Mouse (Mus musculus): ENCODE data around the gene Snx21. TPM values are rescaled to one million over a fixed set of nuclear protein-coding genes. Genes with fewer than 3 reads are reported as not detected.
"Not testable (repeated sequence)": the region's sequence is repeated elsewhere in the genome, so short reads cannot be mapped to it uniquely, and the experiment has no call there.

Snx21 gene
- polyA plus RNA-seq, 1 experiment from 2014 or later, result 12.1 TPM

DNA sequence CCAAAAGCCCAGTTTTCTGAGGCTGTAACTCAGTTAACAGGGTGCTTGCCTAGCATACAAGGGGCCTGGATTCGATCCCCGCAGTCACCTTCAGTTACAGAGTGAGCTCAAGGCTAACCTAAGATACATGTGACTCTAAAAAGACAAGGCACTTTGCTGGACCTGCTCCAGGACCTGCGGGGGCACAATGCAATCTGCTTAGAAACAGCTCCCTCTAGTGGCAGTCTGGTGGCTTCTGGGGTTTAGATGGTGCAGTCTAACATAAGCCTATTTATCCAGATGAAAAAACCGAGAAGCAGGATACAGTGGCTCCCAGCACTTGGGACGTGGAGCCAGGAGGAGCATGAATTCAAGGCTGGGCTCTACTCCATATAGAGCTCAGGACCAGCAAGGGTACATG is 8.7 kb downstream of the Snx21 start:
- Histone ChIP-seq H3K36me3 (ENCODE audit: control insufficient read depth, insufficient read depth) (peaks cover 38% of the 10 kb centered on the region), H3K9me3 (replicated peaks; ENCODE audit: control insufficient read depth, low read length) (no peaks in the 10 kb centered on the region), H3K4me3 (ENCODE audit: low read depth, low read length) (no peak overlapping the region), H3K27me3 (ENCODE audit: control insufficient read depth, insufficient read depth, low read depth, low read length) (no peaks in the 10 kb centered on the region), H3K9ac (ENCODE audit: low read depth, low read length) (no peak overlapping the region), H3K4me1 (ENCODE audit: control insufficient read depth, low read depth, low read length) (peaks cover 5% of the 10 kb centered on the region), H3K4me2 (ENCODE audit: low read depth, low read length) (no peak overlapping the region), H3K27ac (ENCODE audit: low read length) (no peak overlapping the region)
- peak; percentile 74 for ATAC-seq (ENCODE audit: low read depth)
- WGBS (ENCODE audit: insufficient replicate concordance), result 26% methylated on average over 5 of the region's 5 CpGs

DNA sequence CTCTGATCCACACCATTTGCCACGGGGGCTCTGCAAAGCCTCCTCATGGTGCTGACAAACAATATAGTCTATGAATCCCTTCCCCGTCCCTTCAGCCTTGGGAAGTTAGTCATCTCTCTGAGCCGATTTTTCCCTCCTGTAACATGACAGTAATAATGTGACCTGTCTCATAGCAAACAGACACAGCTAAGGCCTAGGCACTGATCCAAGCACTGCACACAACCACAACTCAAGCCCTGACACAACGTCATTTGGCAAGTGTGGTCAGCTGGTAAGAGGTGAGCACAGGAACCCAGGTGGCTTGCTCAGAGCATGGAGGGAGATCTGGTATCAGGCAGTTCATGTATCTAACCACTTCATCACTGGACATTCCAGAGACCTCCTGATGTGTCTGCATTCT is 10.2 kb downstream of the Snx21 start:
- Histone ChIP-seq H3K4me2 (ENCODE audit: low read depth, low read length) (no peak overlapping the region), H3K9me3 (replicated peaks; ENCODE audit: control insufficient read depth, low read length) (no peaks in the 10 kb centered on the region), H3K4me3 (ENCODE audit: low read depth, low read length) (no peak overlapping the region), H3K9ac (ENCODE audit: low read depth, low read length) (no peak overlapping the region), H3K4me1 (ENCODE audit: control insufficient read depth, low read depth, low read length) (peaks cover 2% of the 10 kb centered on the region), H3K36me3 (ENCODE audit: control insufficient read depth, insufficient read depth) (peaks cover 37% of the 10 kb centered on the region), H3K27me3 (ENCODE audit: control insufficient read depth, insufficient read depth, low read depth, low read length) (no peaks in the 10 kb centered on the region), H3K27ac (ENCODE audit: low read length) (no peak overlapping the region)
- no peak for ATAC-seq (ENCODE audit: low read depth)
- 73% methylated on average over 4 of the region's 4 CpGs for WGBS (ENCODE audit: insufficient replicate concordance)

DNA sequence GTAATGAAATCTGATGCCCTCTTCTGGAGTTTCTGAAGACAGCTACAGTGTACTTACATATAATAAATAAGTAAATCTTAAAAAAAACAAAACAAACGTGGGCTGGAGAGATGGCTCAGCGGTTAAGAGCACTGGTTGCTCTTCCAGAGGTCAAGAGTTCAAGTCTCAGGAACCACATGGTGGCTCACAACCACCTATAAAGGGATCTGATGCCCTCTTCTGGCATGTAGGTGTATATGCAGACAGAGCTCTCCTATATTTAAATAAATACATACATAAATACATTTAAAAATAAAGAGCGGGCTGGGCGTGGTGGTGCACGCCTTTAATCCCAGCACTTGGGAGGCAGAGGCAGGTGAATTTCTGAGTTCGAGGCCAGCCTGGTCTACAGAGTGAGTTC is 12.9 kb downstream of the Snx21 start:
- Histone ChIP-seq H3K4me1 (ENCODE audit: control insufficient read depth, low read depth, low read length) (peaks cover 12% of the 10 kb centered on the region), H3K36me3 (ENCODE audit: control insufficient read depth, insufficient read depth) (peaks cover 32% of the 10 kb centered on the region)
- not testable (repeated sequence) for H3K4me3 ChIP-seq (ENCODE audit: low read depth, low read length); H3K27me3 ChIP-seq (ENCODE audit: control insufficient read depth, insufficient read depth, low read depth, low read length); ATAC-seq (ENCODE audit: low read depth); H3K9me3 ChIP-seq (replicated peaks; ENCODE audit: control insufficient read depth, low read length); H3K27ac ChIP-seq (ENCODE audit: low read length); H3K9ac ChIP-seq (ENCODE audit: low read depth, low read length); H3K4me2 ChIP-seq (ENCODE audit: low read depth, low read length)
- WGBS (ENCODE audit: insufficient replicate concordance), result 56% methylated on average over 6 of the region's 6 CpGs

DNA sequence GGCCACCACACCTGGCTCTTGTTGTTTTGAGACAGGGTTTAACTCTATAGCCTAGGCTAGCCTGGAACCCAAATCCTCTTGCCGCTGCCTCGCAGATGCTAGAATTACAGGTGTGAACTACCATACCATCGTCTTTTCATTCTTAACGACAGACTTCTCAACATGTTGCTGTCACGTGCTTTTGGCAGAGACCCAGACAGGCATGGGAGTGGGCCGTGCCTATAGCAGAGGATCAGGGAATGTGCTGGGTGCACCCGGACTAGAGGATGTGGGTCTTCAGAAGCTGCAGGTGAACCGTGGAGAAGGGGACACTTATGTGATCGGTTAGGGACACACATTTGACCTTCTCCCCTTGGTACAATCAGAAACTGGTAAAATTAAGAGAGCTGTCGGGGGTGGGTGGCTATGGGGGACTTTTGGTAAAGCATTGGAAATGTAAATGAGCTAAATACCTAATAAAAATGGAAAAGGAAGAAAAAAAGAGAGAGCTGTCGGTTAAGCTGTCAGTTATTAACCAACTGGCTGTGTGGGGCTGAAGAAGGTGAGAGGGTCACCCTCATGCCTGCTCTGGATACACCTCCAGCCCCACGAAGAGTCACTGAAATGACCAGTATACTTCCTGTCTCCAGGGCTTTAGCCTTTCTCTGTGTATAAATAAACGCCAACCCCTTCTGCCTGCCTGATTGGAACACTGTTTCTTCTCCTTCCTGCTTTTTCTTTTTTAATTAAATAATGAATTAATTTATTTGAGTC is 14.8 kb downstream of the Snx21 start:
- H3K27ac ChIP-seq (ENCODE audit: low read length), result no peak overlapping the region
- WGBS (ENCODE audit: insufficient replicate concordance), result 84% methylated on average over 13 of the region's 13 CpGs
- no peak overlapping the region for H3K4me2 ChIP-seq (ENCODE audit: low read depth, low read length)
- H3K9ac ChIP-seq (ENCODE audit: low read depth, low read length), result no peak overlapping the region
- H3K4me3 ChIP-seq (ENCODE audit: low read depth, low read length), result no peak overlapping the region
- H3K9me3 ChIP-seq (replicated peaks; ENCODE audit: control insufficient read depth, low read length), result no peaks in the 10 kb centered on the region
- peaks cover 15% of the 10 kb centered on the region for H3K4me1 ChIP-seq (ENCODE audit: control insufficient read depth, low read depth, low read length)
- peaks cover 26% of the 10 kb centered on the region for H3K36me3 ChIP-seq (ENCODE audit: control insufficient read depth, insufficient read depth)
- no peak for ATAC-seq (ENCODE audit: low read depth)
- no peaks in the 10 kb centered on the region for H3K27me3 ChIP-seq (ENCODE audit: control insufficient read depth, insufficient read depth, low read depth, low read length)

DNA sequence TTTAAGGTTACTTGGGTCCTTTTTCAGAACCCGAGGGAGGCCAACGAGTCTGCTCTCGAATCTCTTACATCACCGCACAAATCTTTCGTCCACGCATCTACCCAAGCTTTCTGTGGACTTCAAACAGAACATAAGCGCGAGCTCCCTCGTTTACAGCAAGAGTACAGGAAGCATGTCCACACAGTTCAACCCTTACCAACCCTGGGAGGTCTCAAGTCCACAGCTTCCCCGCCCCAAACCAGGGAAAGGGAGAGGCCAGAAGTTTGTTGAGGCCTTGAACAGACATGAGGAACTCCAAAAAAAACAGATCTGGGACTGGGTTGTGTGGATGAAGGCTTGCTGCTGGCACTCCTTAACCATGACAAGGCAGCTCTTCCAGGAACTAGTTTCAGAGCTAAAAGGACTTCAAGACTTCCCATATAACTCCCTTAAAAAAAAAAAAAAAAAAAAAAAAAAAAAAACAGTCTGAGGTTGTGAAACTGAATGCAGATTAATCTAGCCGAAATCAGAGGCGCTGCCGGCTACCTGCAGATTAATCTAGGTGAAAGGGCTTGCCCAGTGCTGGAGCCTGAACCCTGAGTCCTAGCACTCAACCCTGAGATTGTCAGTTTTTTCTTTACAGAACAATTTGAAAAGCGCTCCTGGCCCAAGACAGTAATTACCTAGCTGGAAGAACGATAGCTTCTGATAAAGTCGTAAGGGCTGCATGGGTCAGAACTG is 17.7 kb downstream of the Snx21 start:
- H3K9ac ChIP-seq (ENCODE audit: low read depth, low read length), result peak overlapping the region; percentile 93
- H3K4me3 ChIP-seq (ENCODE audit: low read depth, low read length), result peak overlapping the region; percentile 96
- H3K4me1 ChIP-seq (ENCODE audit: control insufficient read depth, low read depth, low read length), result peaks cover 28% of the 10 kb centered on the region
- H3K27me3 ChIP-seq (ENCODE audit: control insufficient read depth, insufficient read depth, low read depth, low read length), result no peaks in the 10 kb centered on the region
- peaks cover 15% of the 10 kb centered on the region for H3K36me3 ChIP-seq (ENCODE audit: control insufficient read depth, insufficient read depth)
- ATAC-seq (ENCODE audit: low read depth), result no peak
- peak overlapping the region; percentile 63 for H3K4me2 ChIP-seq (ENCODE audit: low read depth, low read length)
- no peaks in the 10 kb centered on the region for H3K9me3 ChIP-seq (replicated peaks; ENCODE audit: control insufficient read depth, low read length)
- 67% methylated on average over 16 of the region's 16 CpGs for WGBS (ENCODE audit: insufficient replicate concordance)
- H3K27ac ChIP-seq (ENCODE audit: low read length), result no peak overlapping the region

DNA sequence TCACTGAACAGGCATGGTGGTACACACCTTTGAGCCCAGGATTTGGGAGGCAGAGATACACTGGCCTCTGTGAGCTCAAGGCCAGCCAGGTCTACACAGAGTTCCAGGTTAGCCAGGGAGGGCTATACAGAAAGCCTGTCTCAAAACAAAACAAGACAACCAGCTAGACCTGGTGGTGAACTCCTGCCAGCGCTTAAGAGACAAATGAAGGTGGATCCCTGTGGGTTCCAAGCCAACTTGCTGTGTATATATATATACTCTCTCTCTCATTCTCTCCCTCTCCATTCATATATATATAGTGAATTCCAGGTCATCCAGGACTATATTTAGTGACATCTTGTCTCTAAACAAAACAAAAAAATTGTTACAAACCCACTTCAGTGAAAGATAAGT is 18.3 kb downstream of the Snx21 start:
- peaks cover 28% of the 10 kb centered on the region for H3K4me1 ChIP-seq (ENCODE audit: control insufficient read depth, low read depth, low read length)
- H3K9me3 ChIP-seq (replicated peaks; ENCODE audit: control insufficient read depth, low read length), result no peaks in the 10 kb centered on the region
- peak overlapping the region; percentile 93 for H3K9ac ChIP-seq (ENCODE audit: low read depth, low read length)
- peaks cover 15% of the 10 kb centered on the region for H3K36me3 ChIP-seq (ENCODE audit: control insufficient read depth, insufficient read depth)
- no peaks in the 10 kb centered on the region for H3K27me3 ChIP-seq (ENCODE audit: control insufficient read depth, insufficient read depth, low read depth, low read length)
- no peak for ATAC-seq (ENCODE audit: low read depth)
- peak overlapping the region; percentile 63 for H3K4me2 ChIP-seq (ENCODE audit: low read depth, low read length)
- H3K4me3 ChIP-seq (ENCODE audit: low read depth, low read length), result peak overlapping the region; percentile 96
- WGBS (ENCODE audit: insufficient replicate concordance), result 60% methylated on average over 1 of the region's 1 CpGs
- peak overlapping the region; percentile 93 for H3K27ac ChIP-seq (ENCODE audit: low read length)

DNA sequence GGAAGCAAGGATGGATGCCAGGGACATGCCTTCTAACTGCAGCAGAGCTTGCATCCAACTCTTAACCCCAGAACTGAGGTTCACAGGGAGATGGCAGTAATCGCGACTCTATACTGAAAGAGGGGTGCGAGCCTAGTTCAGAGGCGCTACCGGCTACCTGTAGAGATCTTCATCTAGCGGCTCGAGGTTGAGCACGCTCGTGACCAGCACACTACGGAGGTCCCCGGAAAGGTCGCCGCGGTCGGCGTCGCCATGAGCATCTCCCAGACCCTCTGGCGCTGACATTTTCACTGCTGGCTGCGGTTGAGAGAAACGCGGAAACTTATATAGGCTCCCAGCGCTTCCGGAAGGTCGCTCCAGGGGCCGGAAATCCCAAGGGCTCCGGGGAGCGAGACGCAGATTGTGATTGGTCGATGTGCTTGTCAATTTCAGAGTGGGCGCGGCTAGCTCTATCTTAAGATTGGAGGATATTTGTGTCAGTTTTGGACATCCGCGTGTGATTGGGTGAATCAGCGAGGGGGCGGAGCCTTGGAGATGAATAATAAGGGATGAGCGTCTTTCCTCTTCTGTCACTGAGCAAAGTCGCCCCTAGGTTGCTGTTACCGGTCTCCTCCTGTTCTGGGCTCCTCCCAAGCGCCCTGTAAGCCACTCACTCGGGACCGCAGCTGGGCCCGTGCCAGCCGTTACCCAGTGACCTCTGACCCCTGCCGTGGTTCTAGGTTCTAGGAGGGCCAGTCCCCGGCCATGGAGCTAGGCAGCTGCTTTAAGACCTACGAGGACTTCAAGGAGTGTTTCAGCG is 19.1 kb downstream of the Snx21 start, which contains the start of the genes Acot8 and Zswim3:
Gene Acot8, minus strand, starts transcription at position 350 of the 799 bp plus-strand sequence.
Gene Zswim3, plus strand, starts transcription at position 566 of the 799 bp plus-strand sequence.
- no peaks in the 10 kb centered on the region for H3K9me3 ChIP-seq (replicated peaks; ENCODE audit: control insufficient read depth, low read length)
- 0% methylated on average over 47 of the region's 47 CpGs for WGBS (ENCODE audit: insufficient replicate concordance)
- H3K27ac ChIP-seq (ENCODE audit: low read length), result peak within 1 kb of the TSS; percentile 100
- peak within 1 kb of the TSS; percentile 93 for H3K4me2 ChIP-seq (ENCODE audit: low read depth, low read length)
- ATAC-seq (ENCODE audit: low read depth), result peak; percentile 91
- H3K36me3 ChIP-seq (ENCODE audit: control insufficient read depth, insufficient read depth), result peaks cover 13% of the 10 kb centered on the region
- peak within 1 kb of the TSS; percentile 95 for H3K9ac ChIP-seq (ENCODE audit: low read depth, low read length)
- peaks cover 28% of the 10 kb centered on the region for H3K4me1 ChIP-seq (ENCODE audit: control insufficient read depth, low read depth, low read length)
- H3K4me3 ChIP-seq (ENCODE audit: low read depth, low read length), result peak within 1 kb of the TSS; percentile 96
- H3K27me3 ChIP-seq (ENCODE audit: control insufficient read depth, insufficient read depth, low read depth, low read length), result no peaks in the 10 kb centered on the region

DNA sequence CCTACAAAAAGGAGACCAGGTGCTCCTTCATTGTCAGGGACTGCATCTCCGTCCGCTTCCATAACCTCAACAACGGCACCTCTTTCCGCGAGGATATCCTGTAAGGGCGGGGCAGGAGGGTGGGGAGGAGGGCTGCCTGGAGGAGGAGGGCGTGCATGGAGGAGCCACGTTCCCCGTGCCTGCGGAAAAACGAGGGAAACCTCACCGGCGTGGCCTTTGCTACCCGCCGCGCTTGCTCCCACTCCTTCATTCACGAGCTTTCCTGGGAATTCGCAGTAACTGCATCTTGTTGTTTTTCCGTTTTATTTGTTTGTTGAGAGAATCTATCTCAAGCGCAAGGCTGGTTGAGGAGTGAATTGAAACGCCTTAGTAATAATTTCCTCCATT is 19.7 kb downstream of the Snx21 start:
- Histone ChIP-seq H3K36me3 (ENCODE audit: control insufficient read depth, insufficient read depth) (peaks cover 12% of the 10 kb centered on the region), H3K27ac (ENCODE audit: low read length) (peak overlapping the region; percentile 100)
- WGBS (ENCODE audit: insufficient replicate concordance), result under 1% methylated on average over 21 of the region's 21 CpGs

More for the DNA sequence above, 19.7 kb downstream of the Snx21 start:
- Histone ChIP-seq H3K9me3 (replicated peaks; ENCODE audit: control insufficient read depth, low read length) (no peaks in the 10 kb centered on the region), H3K4me2 (ENCODE audit: low read depth, low read length) (peak overlapping the region; percentile 93), H3K4me3 (ENCODE audit: low read depth, low read length) (peak overlapping the region; percentile 96), H3K4me1 (ENCODE audit: control insufficient read depth, low read depth, low read length) (peaks cover 28% of the 10 kb centered on the region), H3K27me3 (ENCODE audit: control insufficient read depth, insufficient read depth, low read depth, low read length) (no peaks in the 10 kb centered on the region), H3K9ac (ENCODE audit: low read depth, low read length) (peak overlapping the region; percentile 95)
- ATAC-seq (ENCODE audit: low read depth), result peak; percentile 74

All from liver, embryonic 16.5 days (tissue).